Mouse (Mus musculus) bone marrow, adult 2 months (tissue): Measurements from ENCODE around the gene Chd9. TPM values are rescaled to one million over a fixed set of nuclear protein-coding genes. Genes with fewer than 3 reads are reported as not detected.

Experiments
- H3K27ac ChIP-seq: fragments of 200-500 bp; 2 replicates; pipeline ENCODE4 v1.5.1; 2012; ENCODE audit warnings: low read depth, mild to moderate bottlenecking, control low read depth, inconsistent platforms, low read length; ENCODE audit not compliant: control insufficient read depth, poor library complexity, insufficient read depth
- H3K4me1 ChIP-seq: fragments of 200-500 bp; 2 replicates; pipeline ENCODE4 v1.6.1; 2011; ENCODE audit warnings: low read length; ENCODE audit not compliant: control insufficient read depth, insufficient read depth
- H3K4me3 ChIP-seq: fragments of 200-500 bp; replicated peaks from 2 replicates; pipeline ENCODE3; 2011; ENCODE audit warnings: mild to moderate bottlenecking, low read depth, low read length, control low read depth; ENCODE audit not compliant: control insufficient read depth
- CTCF ChIP-seq: fragments of 200-500 bp; IDR thresholded peaks from 2 replicates; pipeline ENCODE4 v1.5.1; 2011; ENCODE audit warnings: low read length, control low read depth; ENCODE audit not compliant: control insufficient read depth, insufficient read depth
- POLR2A ChIP-seq: fragments of 200-500 bp; IDR thresholded peaks from 2 replicates; pipeline ENCODE4 v1.6.1; 2011; ENCODE audit warnings: low read depth, mild to moderate bottlenecking, control low read depth, low read length, borderline replicate concordance; ENCODE audit not compliant: control insufficient read depth
- WGBS: fragments of 180-500 bp; shearing (Covaris S2); methylation state at CpG from one replicate; pipeline ENCODE4 v1.1.7; 2018; 5-methylcytosine and 5-hydroxymethylcytosine counted together
- polyA plus RNA-seq: library from polyadenylated mRNA; stranded (reverse); fragments of >200 nt; gene quantifications from 2 replicates; pipeline ENCODE4 v1.2.4, GENCODE M21; 2011; ENCODE audit warnings: low replicate concordance; ENCODE audit not compliant: missing spikeins, insufficient read depth, insufficient read length

The Chd9 gene
- polyA plus RNA-seq, 1 experiment = 60.6 TPM

GRCm38 (mm10) chr8:90968307-90968706 is 140.2 kb downstream of the Chd9 start:
- WGBS = 82% methylated on average over 4 of the region's 4 CpGs
- TF ChIP-seq CTCF (no peak), POLR2A (no peak)
- Histone ChIP-seq H3K4me1 (no peaks in the 10 kb centered on the region; the same call in 1 of the 2 replicates), H3K27ac (no peak overlapping the region), H3K4me3 (no peak overlapping the region)

DNA sequence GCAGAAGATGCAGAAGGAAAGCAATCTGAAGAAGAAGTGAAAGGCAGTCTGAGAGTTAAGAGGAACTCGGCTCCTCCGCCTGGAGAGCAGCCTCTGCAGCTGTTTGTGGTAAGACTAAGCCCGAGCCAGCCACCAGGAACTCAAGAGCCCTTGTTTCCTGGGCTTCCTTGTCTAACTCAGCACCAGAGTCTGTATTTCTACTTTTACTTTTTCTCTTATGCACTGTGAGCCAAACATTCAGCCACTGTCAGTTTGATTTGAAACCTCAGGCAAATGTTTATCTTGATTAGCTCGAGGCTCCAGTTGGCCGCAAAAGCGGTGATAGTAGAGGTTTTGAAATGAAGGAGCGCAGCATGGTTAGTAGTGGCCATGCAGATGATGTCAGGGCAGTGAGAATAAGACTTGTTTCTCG is 148.8 kb downstream of the Chd9 start:
- no peak overlapping the region; the same call in 1 of the 2 replicates for H3K27ac ChIP-seq
- TF ChIP-seq POLR2A = no peak
- TF ChIP-seq CTCF = no peak
- no peak overlapping the region for H3K4me3 ChIP-seq
- 6% methylated on average over 8 of the region's 8 CpGs for WGBS
- H3K4me1 ChIP-seq = no peaks in the 10 kb centered on the region

GRCm38 (mm10) chr8:90978720-90979119 is 150.6 kb downstream of the Chd9 start:
- 66% methylated on average over 3 of the region's 3 CpGs for WGBS
- Histone ChIP-seq H3K4me1 (no peaks in the 10 kb centered on the region), H3K4me3 (no peak overlapping the region), H3K27ac (no peak overlapping the region)
- TF ChIP-seq POLR2A = no peak
- no peak for TF ChIP-seq CTCF

DNA sequence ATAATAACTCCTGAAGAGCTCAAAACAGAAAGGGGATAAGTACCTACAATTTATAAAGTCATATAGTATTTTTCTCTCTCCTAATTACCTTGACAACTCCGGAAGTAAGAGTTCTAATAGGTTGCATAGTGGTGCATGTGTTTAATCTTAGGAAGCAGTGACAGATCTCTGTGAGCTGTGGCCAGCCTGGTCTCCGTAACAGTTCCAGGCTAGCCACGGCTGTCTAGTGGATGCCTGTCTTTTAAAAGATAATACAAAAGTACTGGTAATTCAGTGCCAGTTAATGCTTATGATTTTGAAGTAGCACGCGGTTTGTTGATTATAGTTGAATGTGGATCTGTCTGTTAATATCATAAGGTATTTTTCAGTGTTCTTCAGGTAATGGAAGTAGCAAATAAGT is 151.1 kb downstream of the Chd9 start:
- Histone ChIP-seq H3K4me1 (no peaks in the 10 kb centered on the region), H3K27ac (no peak overlapping the region), H3K4me3 (no peak overlapping the region)
- WGBS = 80% methylated on average over 5 of the region's 5 CpGs
- TF ChIP-seq CTCF (no peak), POLR2A (no peak)

GRCm38 (mm10) chr8:90982087-90982486 is 153.9 kb downstream of the Chd9 start:
- H3K4me3 ChIP-seq = no peak overlapping the region
- no peak overlapping the region for H3K27ac ChIP-seq
- TF ChIP-seq POLR2A (no peak), CTCF (no peak)
- 88% methylated on average over 3 of the region's 3 CpGs for whole genome bisulfite sequencing
- H3K4me1 ChIP-seq = no peaks in the 10 kb centered on the region; the same call in 1 of the 2 replicates

DNA sequence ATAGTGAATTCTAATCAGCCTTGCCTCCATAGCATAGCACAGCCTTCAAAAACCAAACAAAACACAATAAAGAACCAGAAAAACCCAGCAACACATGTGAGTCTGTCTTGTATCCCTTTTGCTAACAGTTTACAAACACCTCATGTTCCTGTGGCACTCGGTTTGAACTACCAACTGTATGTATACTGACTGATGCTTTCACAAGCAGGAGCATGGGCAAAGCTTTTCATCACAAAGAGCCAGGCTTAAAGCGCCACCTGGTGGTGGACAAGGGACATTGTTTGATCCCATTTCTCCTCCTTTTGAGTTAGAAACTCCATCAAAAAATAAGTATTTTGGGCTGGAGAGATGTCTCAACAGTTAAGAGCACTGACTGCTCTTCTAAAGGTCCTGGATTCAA is 191.6 kb downstream of the Chd9 start:
- 4% methylated on average over 2 of the region's 2 CpGs for WGBS
- no peaks in the 10 kb centered on the region for H3K4me1 ChIP-seq

DNA sequence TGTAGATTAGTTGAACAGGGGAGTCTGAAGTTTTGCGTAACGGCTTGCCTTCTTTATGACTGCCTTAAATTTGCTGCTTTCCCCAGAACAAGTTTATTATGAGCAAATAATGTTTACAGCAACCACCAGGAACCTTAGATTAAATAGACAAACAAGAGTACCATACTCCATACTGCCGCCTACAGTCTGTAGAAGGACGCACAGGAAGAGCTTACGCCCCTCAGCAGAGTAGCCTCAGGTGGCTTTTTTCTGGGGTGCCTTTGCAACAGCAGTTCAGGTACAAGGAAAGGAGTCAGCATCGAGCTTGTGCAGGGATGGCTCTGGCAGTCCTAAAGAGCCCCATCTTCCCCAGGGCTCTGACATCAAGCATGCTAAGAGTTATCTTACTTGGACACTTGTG is 206.3 kb downstream of the Chd9 start:
- Histone ChIP-seq H3K4me1 (no peaks in the 10 kb centered on the region), H3K27ac (no peak overlapping the region), H3K4me3 (no peak overlapping the region)
- TF ChIP-seq CTCF (no peak), POLR2A (no peak)
- WGBS = 92% methylated on average over 6 of the region's 6 CpGs

More for the DNA sequence above, 191.6 kb downstream of the Chd9 start:
- TF ChIP-seq CTCF (peak; percentile 70), POLR2A (no peak)
- no peak overlapping the region for H3K27ac ChIP-seq
- H3K4me3 ChIP-seq = no peak overlapping the region

DNA sequence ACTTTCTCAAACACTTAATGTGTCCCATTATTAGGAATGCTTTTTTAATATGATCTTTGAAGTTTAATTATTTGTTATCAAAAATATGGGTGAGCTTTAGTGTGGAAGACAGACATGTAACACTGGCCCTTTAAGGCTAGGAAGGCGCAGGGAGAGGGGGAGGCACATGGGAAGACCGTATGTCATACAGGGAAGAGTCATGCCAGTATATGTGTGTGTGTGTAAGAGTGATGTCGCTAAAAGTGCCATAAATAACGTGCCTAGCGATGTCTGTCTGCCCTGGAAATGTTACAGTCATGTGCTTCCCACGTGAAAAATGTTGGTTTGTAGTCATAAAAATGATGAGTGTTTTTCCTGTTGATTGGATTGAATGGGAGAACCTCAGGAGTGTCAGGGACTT is 208.8 kb downstream of the Chd9 start:
- Histone ChIP-seq H3K4me1 (no peaks in the 10 kb centered on the region), H3K27ac (no peak overlapping the region), H3K4me3 (no peak overlapping the region)
- TF ChIP-seq CTCF (no peak), POLR2A (no peak)
- WGBS = 80% methylated on average over 6 of the region's 6 CpGs

GRCm38 (mm10) chr8:91038637-91039036 is 210.5 kb downstream of the Chd9 start:
- TF ChIP-seq POLR2A (no peak), CTCF (no peak)
- 91% methylated on average over 1 of the region's 1 CpGs for WGBS
- H3K4me1 ChIP-seq = no peaks in the 10 kb centered on the region
- no peak overlapping the region for H3K27ac ChIP-seq
- H3K4me3 ChIP-seq = no peak overlapping the region
